Mouse (Mus musculus) forebrain, postnatal 0 days (tissue): ENCODE results near the gene Olfr56. TPM values are rescaled to one million over a fixed set of nuclear protein-coding genes. Genes with fewer than 3 reads are reported as not detected.
"Not testable (repeated sequence)": the region's sequence is repeated elsewhere in the genome, so short reads cannot be mapped to it uniquely, and the experiment has no call there.

Experiments used
- ATAC-seq: fragments of 200-750 bp; cut with Nextera tagmentation; 2 replicates; pipeline ENCODE4 v1.8.0; 2017; ENCODE audit warnings: mild to moderate bottlenecking, moderate library complexity
- DNase-seq: peaks from one replicate; pipeline ENCODE4 v3.0.0-alpha.2; 2015
- H3K27ac ChIP-seq: fragments of 300-500 bp; sonication (generic); 2 replicates; pipeline ENCODE4 v1.5.1; 2014; ENCODE audit warnings: low read depth, mild to moderate bottlenecking, antibody characterized with exemption, low read length, moderate library complexity, mixed read lengths
- H3K27me3 ChIP-seq: fragments of 300-500 bp; sonication (generic); 2 replicates; pipeline ENCODE4 v1.6.1; 2014; ENCODE audit warnings: mild to moderate bottlenecking, low read length, mixed read lengths; ENCODE audit not compliant: insufficient read depth
- H3K36me3 ChIP-seq: fragments of 300-500 bp; sonication (generic); 2 replicates; pipeline ENCODE4 v1.6.1; 2014; ENCODE audit warnings: mild to moderate bottlenecking, moderate library complexity; ENCODE audit not compliant: insufficient read depth
- H3K4me1 ChIP-seq: fragments of 300-500 bp; sonication (generic); 2 replicates; pipeline ENCODE4 v1.6.1; 2014; ENCODE audit warnings: antibody characterized with exemption; ENCODE audit not compliant: insufficient read depth
- H3K4me2 ChIP-seq: fragments of 300-500 bp; sonication (generic); 2 replicates; pipeline ENCODE4 v1.6.1; 2014; ENCODE audit warnings: low read depth, mild to moderate bottlenecking, moderate library complexity
- H3K4me3 ChIP-seq: fragments of 300-500 bp; sonication (generic); 2 replicates; pipeline ENCODE4 v1.5.1; 2014; ENCODE audit warnings: low read depth, low read length, mixed read lengths
- H3K9ac ChIP-seq: fragments of 300-500 bp; sonication (generic); 2 replicates; pipeline ENCODE4 v1.6.1; 2014; ENCODE audit warnings: mild to moderate bottlenecking
- H3K9me3 ChIP-seq: fragments of 300-500 bp; sonication (generic); 2 replicates; pipeline ENCODE4 v1.6.1; 2016; ENCODE audit warnings: low read length
- CTCF ChIP-seq: sonication (generic); IDR thresholded peaks from 2 replicates; pipeline ENCODE4 v1.5.1; 2016; ENCODE audit warnings: antibody characterized with exemption, control low read depth, low read depth
- WGBS: fragments of 180-500 bp; shearing (Covaris S2); extraction: QIAGEN DNeasy Blood & Tissue Kit; methylation state at CpG from one replicate; pipeline ENCODE4 v1.1.7; 2014; 5-methylcytosine and 5-hydroxymethylcytosine counted together
- polyA plus RNA-seq: library from polyadenylated mRNA; unstranded; fragments of >200 nt; fragmentation: Nextera tagmentation; extraction: Ambion mirVana; gene quantifications from 2 replicates; pipeline ENCODE4 v1.2.1, GENCODE M21; 2015
- total RNA-seq: library from RNA; depleted of rRNA; stranded (reverse); fragments of >200 nt; gene quantifications from 2 replicates; pipeline ENCODE4 v1.2.3, GENCODE M21; 2014; rRNA removed

Gene Olfr56
- total and polyA plus RNA-seq, 2 experiments from 2014 or later: not detected

DNA sequence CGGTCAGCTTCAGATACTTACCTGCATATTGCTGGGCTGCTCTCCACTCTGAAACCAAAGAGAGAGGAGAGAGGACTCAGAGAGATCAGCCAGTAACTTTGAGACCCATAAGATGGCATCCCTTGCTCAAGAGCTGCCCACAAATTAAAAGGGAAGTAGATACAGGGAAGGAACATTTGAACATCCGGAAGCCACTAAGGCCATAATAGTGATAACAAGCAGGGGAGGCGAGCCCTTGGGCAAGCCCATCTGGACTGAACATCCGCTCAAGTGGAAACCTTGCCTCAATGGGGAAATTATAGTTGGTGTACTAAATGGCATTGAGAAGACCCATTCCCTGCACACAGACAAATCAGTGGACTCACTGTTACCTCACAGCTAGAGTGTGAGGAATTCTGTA lies 191.9 kb downstream of the Olfr56 start:
- no peak for TF ChIP-seq CTCF
- no peak for DNase-seq
- H3K9ac ChIP-seq: no peak overlapping the region
- no peaks in the 10 kb centered on the region; the same call in 1 of the 2 replicates for H3K27me3 ChIP-seq
- WGBS: 94% methylated on average over 4 of the region's 4 CpGs
- no peaks in the 10 kb centered on the region for H3K36me3 ChIP-seq
- H3K9me3 ChIP-seq: 0 out of 2 replicates have a peak, but pooled peaks cover 5% of the 10 kb centered on the region
- no peak overlapping the region for H3K4me2 ChIP-seq
- ATAC-seq: no peak
- no peaks in the 10 kb centered on the region for H3K4me1 ChIP-seq
- H3K27ac ChIP-seq: no peak overlapping the region
- H3K4me3 ChIP-seq: no peak overlapping the region

GRCm38 (mm10) chr11:49175345-49175744 lies 196.7 kb downstream of the Olfr56 start:
- Histone ChIP-seq H3K9me3 (no peaks in the 10 kb centered on the region), H3K4me3 (no peak overlapping the region), H3K4me1 (no peaks in the 10 kb centered on the region), H3K27ac (no peak overlapping the region), H3K27me3 (no peaks in the 10 kb centered on the region), H3K36me3 (no peaks in the 10 kb centered on the region), H3K4me2 (no peak overlapping the region), H3K9ac (no peak overlapping the region)
- DNase-seq (no peak), ATAC-seq (no peak)
- WGBS: 91% methylated on average over 8 of the region's 8 CpGs
- no peak for TF ChIP-seq CTCF

DNA sequence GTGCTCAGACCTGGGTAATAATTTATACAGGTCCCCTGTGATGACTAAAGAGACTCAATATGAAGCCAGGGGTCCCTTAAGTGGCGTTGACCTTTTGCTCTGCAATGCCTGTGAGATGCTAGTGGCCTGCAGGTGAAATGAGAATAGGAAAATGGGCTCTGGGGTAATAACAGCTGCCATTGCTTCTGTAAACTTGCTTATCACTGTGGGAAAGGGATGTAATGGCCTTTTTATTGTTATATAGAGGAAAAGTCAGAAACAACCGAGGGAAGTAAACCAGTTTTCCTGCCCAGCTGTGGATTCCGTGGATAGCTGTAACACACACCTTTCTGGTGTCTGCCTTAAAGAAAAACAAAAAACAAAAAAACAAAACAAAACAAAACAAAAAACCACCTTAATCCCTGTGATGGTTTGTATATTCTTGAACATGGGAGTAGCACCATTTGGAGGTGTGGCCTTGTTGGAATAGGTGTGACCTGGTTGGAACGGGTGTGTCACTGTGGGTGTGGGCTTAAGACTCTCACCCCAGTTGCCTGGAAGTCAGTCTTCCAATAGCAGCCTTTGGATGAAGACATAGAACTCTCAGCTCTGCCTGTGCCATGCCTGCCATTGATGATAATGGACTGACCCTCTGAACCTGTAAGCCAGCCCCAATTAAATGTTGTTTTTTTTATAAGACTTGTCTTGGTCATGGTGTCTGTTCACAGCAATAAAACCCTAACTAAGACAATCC lies 197.5 kb downstream of the Olfr56 start:
- H3K4me3 ChIP-seq, H3K4me2 ChIP-seq, H3K4me1 ChIP-seq, H3K9ac ChIP-seq, ATAC-seq, DNase-seq, H3K36me3 ChIP-seq, H3K9me3 ChIP-seq, H3K27me3 ChIP-seq, H3K27ac ChIP-seq: not testable (repeated sequence)
- WGBS: 86% methylated on average over 4 of the region's 4 CpGs

- H3K9ac ChIP-seq: no peak overlapping the region
- H3K4me3 ChIP-seq: no peak overlapping the region
- H3K9me3 ChIP-seq: no peaks in the 10 kb centered on the region
- no peak for ATAC-seq
- no peaks in the 10 kb centered on the region for H3K4me1 ChIP-seq
- TF ChIP-seq CTCF: no peak
- no peaks in the 10 kb centered on the region for H3K36me3 ChIP-seq
- no peak overlapping the region for H3K4me2 ChIP-seq
- no peak overlapping the region for H3K27ac ChIP-seq
- no peak for DNase-seq
- WGBS: 62% methylated on average over 1 of the region's 1 CpGs
- H3K27me3 ChIP-seq: no peaks in the 10 kb centered on the region
These were observed 204.5 kb downstream of the Olfr56 start for GRCm38 (mm10) chr11:49183172-49183571.

Other genes starting within 250 kb of the Olfr56 start
- gene Rack1, start 178.6 kb upstream of the Olfr56 start, total RNA-seq: 1,021 and 1,323 TPM in 2 replicates
- gene Rack1, start 178.6 kb upstream of the Olfr56 start, polyA plus RNA-seq: 368 and 466 TPM in 2 replicates
- gene Trim41, start 161.5 kb upstream of the Olfr56 start, total RNA-seq: 42.2 and 47.1 TPM in 2 replicates
- 4.4 TPM in 2 replicates for gene Trim41, start 161.5 kb upstream of the Olfr56 start, polyA plus RNA-seq
- 5.6 and 9.5 TPM in 2 replicates for gene Trim7, start 152.7 kb upstream of the Olfr56 start, total RNA-seq
- gene Trim7, start 152.7 kb upstream of the Olfr56 start, polyA plus RNA-seq: 1.9 and 2.5 TPM in 2 replicates
- gene Gm12184, start 152.2 kb upstream of the Olfr56 start, total RNA-seq: 8.0 and 9.3 TPM in 2 replicates
- 3.7 and 5.0 TPM in 2 replicates for gene Gm12184, start 152.2 kb upstream of the Olfr56 start, polyA plus RNA-seq
- 3.0 and 6.7 TPM in 2 replicates for gene Irgm1, start 107.2 kb upstream of the Olfr56 start, total RNA-seq
- 3.5 and 4.9 TPM in 2 replicates for gene Irgm1, start 107.2 kb upstream of the Olfr56 start, polyA plus RNA-seq
- 0.29 and 0.38 TPM in 2 replicates for gene Gm5431, start 76.7 kb upstream of the Olfr56 start, total RNA-seq
- gene Gm5431, start 76.7 kb upstream of the Olfr56 start, polyA plus RNA-seq: 0.10 and 0.19 TPM in 2 replicates
- gene Psme2b, start 32.7 kb upstream of the Olfr56 start, total RNA-seq: 1.8 TPM in 2 replicates
- gene Psme2b, start 32.7 kb upstream of the Olfr56 start, polyA plus RNA-seq: 1.5 and 2.0 TPM in 2 replicates
- gene 9930111J21Rik1, start 509 bp downstream of the Olfr56 start, total RNA-seq: 0.52 and 0.92 TPM in 2 replicates
- gene 9930111J21Rik1, start 509 bp downstream of the Olfr56 start, polyA plus RNA-seq: 0.10 and 0.24 TPM in 2 replicates
- not detected in 2 replicates for gene Gm12185, start 13.3 kb downstream of the Olfr56 start, total RNA-seq
- not detected in 2 replicates for gene Gm12185, start 13.3 kb downstream of the Olfr56 start, polyA plus RNA-seq
- 0.48 TPM in 1 of 2 replicates, not detected in the other for gene Tgtp1, start 15.3 kb downstream of the Olfr56 start, total RNA-seq
- gene Tgtp1, start 15.3 kb downstream of the Olfr56 start, polyA plus RNA-seq: 0.26 and 0.28 TPM in 2 replicates
- gene 9930111J21Rik2, start 72.4 kb downstream of the Olfr56 start, total RNA-seq: 0.62 and 1.0 TPM in 2 replicates
- 0.05 and 0.29 TPM in 2 replicates for gene 9930111J21Rik2, start 72.4 kb downstream of the Olfr56 start, polyA plus RNA-seq
- 0.46 TPM in 1 of 2 replicates, not detected in the other for gene Tgtp2, start 85.3 kb downstream of the Olfr56 start, total RNA-seq
- 0.13 TPM in 1 of 2 replicates, not detected in the other for gene Tgtp2, start 85.3 kb downstream of the Olfr56 start, polyA plus RNA-seq
- 1.2 and 1.6 TPM in 2 replicates for gene Ifi47, start 97.7 kb downstream of the Olfr56 start, total RNA-seq
- gene Ifi47, start 97.7 kb downstream of the Olfr56 start, polyA plus RNA-seq: 0.67 and 0.70 TPM in 2 replicates
- 0.05 TPM in 1 of 2 replicates, not detected in the other for gene Olfr1396, start 136.0 kb downstream of the Olfr56 start, total RNA-seq
- 0.05 TPM in 1 of 2 replicates, not detected in the other for gene Olfr1396, start 136.0 kb downstream of the Olfr56 start, polyA plus RNA-seq
- not detected in 2 replicates for gene Olfr1395, start 163.4 kb downstream of the Olfr56 start, total RNA-seq
- gene Olfr1395, start 163.4 kb downstream of the Olfr56 start, polyA plus RNA-seq: not detected in 2 replicates
- gene Olfr1394, start 175.5 kb downstream of the Olfr56 start, total RNA-seq: not detected in 2 replicates
- gene Olfr1394, start 175.5 kb downstream of the Olfr56 start, polyA plus RNA-seq: not detected in 2 replicates
- 0.08 and 0.14 TPM in 2 replicates for gene Btnl9, start 208.3 kb downstream of the Olfr56 start, total RNA-seq
- gene Btnl9, start 208.3 kb downstream of the Olfr56 start, polyA plus RNA-seq: 0.16 TPM in 1 of 2 replicates, not detected in the other
- 55.8 and 59.5 TPM in 2 replicates for gene Zfp62, start 224.4 kb downstream of the Olfr56 start, total RNA-seq
- 23.9 and 25.5 TPM in 2 replicates for gene Zfp62, start 224.4 kb downstream of the Olfr56 start, polyA plus RNA-seq